Mouse (Mus musculus) liver, postnatal 0 days (tissue): ENCODE results near the gene Bbs9. TPM values are rescaled to one million over a fixed set of nuclear protein-coding genes. Genes with fewer than 3 reads are reported as not detected.

Source experiments
- ATAC-seq: fragments of 200-750 bp; cut with Nextera tagmentation; 2 replicates; pipeline ENCODE4 v1.8.0; 2017; ENCODE audit warnings: mild to moderate bottlenecking, moderate library complexity
- DNase-seq: peaks from one replicate; pipeline ENCODE4 v3.0.0-alpha.2; 2016
- H3K27ac ChIP-seq: fragments of 300-500 bp; sonication (generic); 2 replicates; pipeline ENCODE4 v1.5.1; 2014; ENCODE audit warnings: antibody characterized with exemption, moderate library complexity, mild to moderate bottlenecking, low read depth
- H3K27me3 ChIP-seq: fragments of 300-500 bp; sonication (generic); 2 replicates; pipeline ENCODE4 v1.6.1; 2014; ENCODE audit warnings: low read length, control low read depth, mixed read lengths; ENCODE audit not compliant: insufficient read depth
- H3K36me3 ChIP-seq: fragments of 300-500 bp; sonication (generic); replicated peaks from 2 replicates; pipeline ENCODE4 v1.6.1; 2014; ENCODE audit warnings: mild to moderate bottlenecking, control low read depth, low read length, moderate library complexity, mixed read lengths; ENCODE audit not compliant: insufficient read depth
- H3K4me1 ChIP-seq: fragments of 300-500 bp; sonication (generic); 2 replicates; pipeline ENCODE4 v1.6.1; 2014; ENCODE audit warnings: antibody characterized with exemption, mild to moderate bottlenecking, control low read depth; ENCODE audit not compliant: insufficient read depth
- H3K4me2 ChIP-seq: fragments of 300-500 bp; sonication (generic); 2 replicates; pipeline ENCODE4 v1.6.1; 2014; ENCODE audit warnings: low read depth, mild to moderate bottlenecking, low read length, moderate library complexity, mixed read lengths
- H3K4me3 ChIP-seq: fragments of 300-500 bp; sonication (generic); 2 replicates; pipeline ENCODE4 v1.5.1; 2014; ENCODE audit warnings: low read depth, low read length
- H3K9ac ChIP-seq: fragments of 300-500 bp; sonication (generic); replicated peaks from 2 replicates; pipeline ENCODE4 v1.6.1; 2014; ENCODE audit warnings: mild to moderate bottlenecking, moderate library complexity
- H3K9me3 ChIP-seq: fragments of 300-500 bp; sonication (generic); 2 replicates; pipeline ENCODE4 v1.6.1; 2016; ENCODE audit warnings: mild to moderate bottlenecking, control low read depth, low read length, mixed read lengths
- CTCF ChIP-seq: sonication (generic); IDR thresholded peaks from 2 replicates; pipeline ENCODE4 v1.5.1; 2016; ENCODE audit warnings: antibody characterized with exemption, low read depth
- EP300 ChIP-seq: IDR thresholded peaks from 2 replicates; pipeline ENCODE4 v1.6.1; 2016; ENCODE audit warnings: antibody characterized with exemption, low read depth, mild to moderate bottlenecking
- WGBS: fragments of 180-500 bp; shearing (Covaris S2); extraction: QIAGEN DNeasy Blood & Tissue Kit; methylation state at CpG from one replicate; pipeline ENCODE4 v1.1.7; 2014; ENCODE audit not compliant: insufficient replicate concordance; 5-methylcytosine and 5-hydroxymethylcytosine counted together
- polyA plus RNA-seq: library from polyadenylated mRNA; unstranded; fragments of >200 nt; fragmentation: Nextera tagmentation; extraction: Ambion mirVana; gene quantifications from 2 replicates; pipeline ENCODE4 v1.2.1, GENCODE M21; 2015

The Bbs9 gene
- polyA plus RNA-seq, 1 experiment from 2014 or later, result 1.8 TPM

DNA sequence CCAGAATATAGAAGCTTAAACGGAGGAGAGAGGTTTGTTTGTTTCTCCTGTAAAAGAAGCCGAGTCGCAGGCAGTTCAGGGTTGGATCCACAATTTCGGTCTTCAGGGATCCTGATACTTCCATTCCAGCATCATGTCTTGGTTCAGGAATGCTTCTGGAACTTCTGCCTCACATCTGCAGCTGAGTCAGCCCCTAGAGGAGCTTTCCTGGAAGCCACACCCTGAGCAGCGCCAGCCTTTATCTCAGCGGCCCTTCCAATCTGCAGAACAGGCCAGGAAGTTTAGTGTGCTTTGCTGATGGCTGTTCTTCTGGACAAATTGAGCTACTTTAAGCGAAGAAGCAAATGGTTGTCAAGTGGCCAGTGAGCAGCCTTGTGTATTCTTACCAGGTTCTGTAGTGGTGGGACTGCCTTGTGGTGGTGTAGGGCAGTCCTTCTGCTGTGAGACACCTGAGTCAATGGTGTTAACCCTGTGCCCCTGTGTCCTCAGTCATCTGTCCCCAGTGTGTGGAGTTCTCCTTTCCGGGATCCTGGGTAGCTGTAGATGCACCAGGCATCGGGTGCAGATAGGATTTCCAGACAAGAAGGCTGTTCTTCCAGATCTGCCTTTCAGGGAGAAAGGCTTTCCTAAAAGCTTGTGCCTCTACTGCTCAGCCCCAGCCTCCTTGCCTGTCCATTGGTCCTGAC, 157.4 kb downstream of the Bbs9 start:
- ATAC-seq, result no peak
- DNase-seq, result no peak
- Histone ChIP-seq H3K27me3 (no peaks in the 10 kb centered on the region), H3K36me3 (no peaks in the 10 kb centered on the region), H3K9ac (no peak overlapping the region), H3K4me1 (no peaks in the 10 kb centered on the region; the same call in 1 of the 2 replicates), H3K4me3 (no peak overlapping the region), H3K27ac (no peak overlapping the region), H3K4me2 (no peak overlapping the region), H3K9me3 (no peaks in the 10 kb centered on the region)
- WGBS, result 71% methylated on average over 9 of the region's 9 CpGs
- TF ChIP-seq EP300 (no peak), CTCF (no peak)

DNA sequence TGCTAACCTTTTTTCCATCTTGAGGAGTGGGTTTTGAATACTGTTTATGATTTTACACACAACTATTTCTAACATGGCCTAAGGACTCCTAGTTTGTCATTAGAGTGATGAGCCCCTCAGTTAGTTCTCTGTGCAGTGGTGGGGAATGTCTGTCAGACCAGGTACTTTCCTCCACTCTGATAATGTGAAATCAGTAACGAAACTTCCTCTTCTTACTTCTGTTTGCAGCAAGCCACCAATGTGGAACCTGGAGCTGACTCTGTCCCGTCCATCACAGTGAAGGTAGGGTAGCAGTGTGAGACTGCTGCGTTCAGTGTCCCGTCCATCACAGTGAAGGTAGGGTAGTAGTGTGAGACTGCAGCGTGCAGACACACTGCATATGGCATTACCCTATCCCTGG, 163.0 kb downstream of the Bbs9 start:
- no peak for TF ChIP-seq CTCF
- DNase-seq, result no peak
- H3K36me3 ChIP-seq, result no peaks in the 10 kb centered on the region

DNA sequence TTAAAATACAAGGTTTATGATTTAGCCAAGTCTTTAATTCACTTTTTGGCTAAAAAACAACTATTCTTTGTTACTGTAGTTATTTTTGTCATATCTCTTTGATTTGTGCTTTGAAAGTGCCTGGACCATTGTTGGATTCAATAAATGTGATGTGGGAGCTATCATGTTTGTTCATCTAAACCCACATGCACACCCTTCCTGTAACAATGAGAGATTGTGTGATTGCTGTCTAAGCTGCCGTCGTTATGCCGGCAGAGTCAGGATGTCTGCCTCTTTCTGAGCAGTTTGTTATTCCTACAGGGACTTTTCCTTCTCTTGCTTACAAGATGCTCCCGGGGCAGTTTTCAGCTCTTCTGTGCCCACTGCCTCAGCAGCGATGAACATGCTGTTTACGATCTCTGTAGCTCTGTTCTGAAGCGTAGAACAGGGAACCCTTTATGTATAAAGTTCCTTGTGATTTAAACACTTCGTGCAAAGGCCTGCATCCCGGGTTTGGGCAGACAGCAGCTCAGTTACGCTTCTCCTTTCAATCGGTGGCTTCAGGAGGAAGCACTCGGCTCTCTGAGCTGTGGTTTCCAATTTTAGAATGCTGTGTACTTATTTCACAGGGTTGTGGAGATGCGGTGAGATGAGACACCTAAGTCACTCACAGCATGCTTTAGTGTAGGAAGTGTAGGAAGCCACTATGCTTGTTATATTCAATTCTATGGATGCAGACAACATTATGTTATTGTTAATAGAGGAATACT, 165.3 kb downstream of the Bbs9 start:
- Histone ChIP-seq H3K4me3 (no peak overlapping the region), H3K4me2 (no peak overlapping the region), H3K27me3 (no peaks in the 10 kb centered on the region), H3K4me1 (no peaks in the 10 kb centered on the region), H3K36me3 (no peaks in the 10 kb centered on the region), H3K27ac (no peak overlapping the region), H3K9me3 (no peaks in the 10 kb centered on the region), H3K9ac (no peak overlapping the region)
- ATAC-seq (no peak), DNase-seq (no peak)
- no peak for TF ChIP-seq EP300
- TF ChIP-seq CTCF, result no peak
- 32% methylated on average over 13 of the region's 13 CpGs for WGBS

More for the DNA sequence above, 163.0 kb downstream of the Bbs9 start:
- no peak overlapping the region for H3K27ac ChIP-seq
- 68% methylated on average over 5 of the region's 5 CpGs for WGBS
- no peak overlapping the region for H3K9ac ChIP-seq
- no peak for ATAC-seq
- H3K4me3 ChIP-seq, result no peak overlapping the region
- H3K4me1 ChIP-seq, result no peaks in the 10 kb centered on the region
- H3K27me3 ChIP-seq, result no peaks in the 10 kb centered on the region
- H3K4me2 ChIP-seq, result no peak overlapping the region
- no peaks in the 10 kb centered on the region for H3K9me3 ChIP-seq

DNA sequence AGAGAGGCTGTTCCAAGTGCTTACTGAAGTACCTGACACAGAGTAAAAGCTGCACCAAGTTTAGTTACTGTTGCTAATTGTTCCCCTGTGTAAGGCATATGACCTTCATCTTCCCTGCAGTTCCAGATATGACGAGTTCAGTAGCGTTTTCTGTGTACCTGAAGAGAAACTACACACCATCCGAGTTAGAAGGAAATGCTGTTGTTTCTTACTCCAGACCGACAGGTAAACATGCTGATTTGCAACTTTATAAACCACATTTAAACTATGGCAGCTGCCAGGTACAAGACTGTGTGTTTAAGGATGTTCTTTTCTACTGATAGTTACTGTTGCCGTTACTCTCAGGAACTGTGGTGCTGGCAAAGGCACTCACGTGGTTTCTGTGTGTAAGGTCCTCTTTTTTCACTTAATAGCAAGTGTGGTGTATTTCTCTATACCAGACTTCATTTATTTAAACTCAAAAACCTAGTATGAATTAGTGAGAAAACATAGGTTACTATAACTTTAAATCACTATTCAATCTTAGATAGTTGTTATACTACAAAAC, 170.4 kb downstream of the Bbs9 start:
- H3K9ac ChIP-seq, result no peak overlapping the region
- H3K4me2 ChIP-seq, result no peak overlapping the region
- H3K27me3 ChIP-seq, result no peaks in the 10 kb centered on the region
- no peaks in the 10 kb centered on the region for H3K4me1 ChIP-seq
- no peaks in the 10 kb centered on the region for H3K36me3 ChIP-seq
- WGBS, result 55% methylated on average over 6 of the region's 6 CpGs
- H3K4me3 ChIP-seq, result no peak overlapping the region
- no peaks in the 10 kb centered on the region for H3K9me3 ChIP-seq
- no peak overlapping the region for H3K27ac ChIP-seq
- TF ChIP-seq CTCF (no peak), EP300 (no peak)
- ATAC-seq (no peak), DNase-seq (no peak)

DNA sequence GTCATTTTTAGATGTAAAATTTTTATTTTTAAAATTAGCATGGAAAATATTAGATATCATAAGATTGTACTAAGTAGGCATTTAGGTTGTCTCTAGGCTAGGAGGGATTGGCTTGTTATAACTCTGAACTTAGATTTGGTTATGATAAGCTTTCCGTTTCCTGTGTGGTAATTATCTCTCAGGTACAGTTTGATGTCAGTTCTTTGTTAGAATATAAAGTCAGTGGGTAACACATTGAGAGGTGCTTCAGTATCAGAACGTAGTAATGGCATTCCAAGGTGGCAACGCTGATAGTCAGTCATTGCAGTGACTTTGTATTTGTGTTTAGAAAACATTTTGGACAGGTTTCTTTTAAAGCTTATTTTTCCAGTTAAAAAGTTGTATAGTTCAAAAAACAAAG, 170.9 kb downstream of the Bbs9 start:
- TF ChIP-seq CTCF, result no peak
- no peak for TF ChIP-seq EP300
- DNase-seq, result no peak
- H3K9me3 ChIP-seq, result no peaks in the 10 kb centered on the region
- WGBS, result 71% methylated on average over 3 of the region's 3 CpGs
- H3K4me1 ChIP-seq, result no peaks in the 10 kb centered on the region
- H3K27ac ChIP-seq, result no peak overlapping the region
- H3K4me2 ChIP-seq, result no peak overlapping the region
- no peak overlapping the region for H3K4me3 ChIP-seq
- H3K27me3 ChIP-seq, result no peaks in the 10 kb centered on the region
- no peaks in the 10 kb centered on the region for H3K36me3 ChIP-seq
- ATAC-seq, result no peak
- H3K9ac ChIP-seq, result no peak overlapping the region

DNA sequence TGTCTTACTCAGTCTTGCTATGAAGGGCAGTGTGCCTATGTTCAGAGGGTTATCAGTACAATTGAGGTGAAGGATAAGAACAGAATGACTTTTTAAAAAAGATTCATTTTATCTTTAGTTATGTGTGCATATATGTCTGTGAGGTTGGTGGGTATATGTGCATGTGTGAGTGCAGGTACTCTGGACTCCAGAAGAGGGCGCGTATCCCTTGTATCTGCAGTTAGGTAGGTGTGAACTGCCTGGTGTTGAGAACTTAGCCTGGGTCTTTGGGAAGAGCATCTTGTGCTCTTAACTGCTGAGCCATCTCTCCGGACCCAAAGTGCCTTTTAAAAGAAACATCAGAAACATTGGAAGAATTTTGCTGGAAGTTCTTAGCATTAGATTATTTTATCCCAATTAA, 172.6 kb downstream of the Bbs9 start:
- H3K27me3 ChIP-seq, result no peaks in the 10 kb centered on the region
- DNase-seq (no peak), ATAC-seq (no peak)
- no peak overlapping the region for H3K4me2 ChIP-seq
- H3K36me3 ChIP-seq, result no peaks in the 10 kb centered on the region
- TF ChIP-seq CTCF, result no peak
- TF ChIP-seq EP300, result no peak
- 89% methylated on average over 3 of the region's 3 CpGs for whole genome bisulfite sequencing
- no peak overlapping the region for H3K4me3 ChIP-seq
- no peak overlapping the region for H3K27ac ChIP-seq
- no peak overlapping the region for H3K9ac ChIP-seq
- no peaks in the 10 kb centered on the region for H3K9me3 ChIP-seq
- H3K4me1 ChIP-seq, result no peaks in the 10 kb centered on the region
